Mouse (Mus musculus) embryo, embryonic 10.5 days (tissue): Measurements from ENCODE around the gene Hist2h2bb.
"Not testable (repeated sequence)": the region's sequence is repeated elsewhere in the genome, so short reads cannot be mapped to it uniquely, and the experiment has no call there.

Experiments
- DNase-seq: peaks from one replicate; pipeline ENCODE4 v3.0.0-alpha.2; 2015; ENCODE audit warnings: low spot score

The Hist2h2bb gene

GRCm38 (mm10) chr3:96269511-96270474, at the start of gene Hist2h2bb:
Gene Hist2h2bb (plus strand): TSS chr3:96269752.
- peak; percentile 99 for DNase-seq

DNA sequence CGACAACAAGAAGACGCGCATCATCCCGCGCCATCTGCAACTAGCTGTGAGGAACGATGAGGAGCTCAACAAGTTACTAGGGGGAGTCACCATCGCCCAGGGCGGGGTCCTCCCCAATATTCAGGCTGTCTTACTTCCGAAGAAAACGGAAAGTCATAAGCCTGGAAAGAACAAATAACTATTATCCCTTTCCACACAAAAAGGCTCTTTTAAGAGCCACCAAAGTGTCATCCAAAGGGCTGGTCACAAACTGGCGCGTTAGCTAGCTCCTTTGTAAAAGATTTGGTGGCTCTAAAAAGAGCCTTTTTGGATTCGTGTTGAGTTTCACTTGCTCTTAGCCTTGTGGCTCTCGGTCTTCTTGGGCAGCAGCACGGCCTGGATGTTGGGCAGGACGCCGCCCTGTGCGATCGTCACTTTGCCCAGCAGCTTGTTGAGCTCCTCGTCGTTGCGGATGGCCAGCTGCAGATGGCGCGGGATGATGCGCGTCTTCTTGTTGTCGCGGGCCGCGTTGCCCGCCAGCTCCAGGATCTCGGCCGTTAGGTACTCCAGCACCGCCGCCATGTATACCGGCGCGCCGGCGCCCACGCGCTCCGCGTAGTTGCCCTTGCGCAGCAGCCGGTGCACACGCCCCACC, 49.3 kb upstream of the Hist2h2bb start:
- DNase-seq, result peak; percentile 75

- peak; percentile 97 for DNase-seq
Measured at GRCm38 (mm10) chr3:96220765-96221639, 48.5 kb upstream of the Hist2h2bb start, which contains the start of the genes Hist2h2ac and Hist2h2be. Gene Hist2h2ac (minus strand): TSS chr3:96220880. Gene Hist2h2be (plus strand): TSS chr3:96221119.

DNA sequence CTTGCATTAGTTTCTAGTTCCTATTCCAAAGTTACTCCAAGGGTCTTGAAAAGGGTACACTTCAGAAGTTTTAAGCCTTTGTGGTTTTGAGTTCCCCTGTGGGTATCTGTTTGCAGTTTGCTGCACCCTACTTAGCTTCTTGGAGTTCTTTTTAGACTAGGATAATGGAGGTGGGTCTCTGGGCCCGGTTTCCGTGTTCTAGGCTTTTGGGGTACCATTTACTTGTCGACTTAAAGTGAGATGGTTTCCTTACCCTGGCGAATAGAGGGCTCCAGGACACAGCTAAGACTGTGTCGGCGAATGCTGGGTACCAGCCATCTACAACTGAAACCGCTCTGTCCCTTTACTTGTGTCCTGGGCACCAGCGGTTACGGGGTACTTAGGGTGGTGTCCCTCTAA, 47.9 kb upstream of the Hist2h2bb start:
- no peak for DNase-seq

DNA sequence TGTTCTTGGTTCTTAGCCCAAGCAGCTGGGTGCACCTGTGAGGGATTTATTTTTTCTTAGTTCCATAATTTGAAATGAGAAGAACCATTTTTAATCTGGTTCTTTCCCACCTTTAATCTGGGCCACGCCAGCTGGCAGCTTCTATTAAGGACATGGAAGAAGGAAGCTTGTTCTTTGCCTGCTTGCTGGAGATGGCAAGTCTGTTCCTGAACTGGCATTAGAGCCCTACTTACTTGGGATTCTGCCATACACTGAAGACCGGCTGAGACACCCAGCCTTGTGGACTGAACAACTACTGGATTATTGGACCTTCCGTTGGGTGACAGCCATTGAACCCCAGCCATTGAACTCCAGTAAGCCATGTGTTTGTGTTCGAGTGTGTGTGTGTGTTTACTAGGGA, 46.8 kb upstream of the Hist2h2bb start:
- DNase-seq, result no peak

DNA sequence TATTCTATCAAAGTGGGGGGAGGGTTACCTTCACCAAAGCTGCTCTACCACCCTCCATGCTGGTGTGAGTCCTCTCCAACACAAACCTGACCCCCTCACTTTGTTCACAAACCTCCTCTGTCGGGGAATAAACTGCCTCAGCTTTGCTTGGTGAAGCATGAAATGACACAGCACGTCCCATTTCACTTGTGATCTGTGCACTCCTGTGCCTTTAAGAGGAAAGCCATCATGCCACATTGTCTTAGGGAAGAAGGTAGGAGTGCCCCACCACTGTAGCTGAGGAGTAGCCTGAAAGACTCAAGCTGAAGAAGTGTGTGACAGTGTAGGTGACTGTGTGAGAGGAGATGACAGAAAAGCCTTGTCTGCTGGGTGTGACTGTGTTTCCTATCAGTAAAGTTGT, 44.1 kb upstream of the Hist2h2bb start:
- DNase-seq, result no peak

DNA sequence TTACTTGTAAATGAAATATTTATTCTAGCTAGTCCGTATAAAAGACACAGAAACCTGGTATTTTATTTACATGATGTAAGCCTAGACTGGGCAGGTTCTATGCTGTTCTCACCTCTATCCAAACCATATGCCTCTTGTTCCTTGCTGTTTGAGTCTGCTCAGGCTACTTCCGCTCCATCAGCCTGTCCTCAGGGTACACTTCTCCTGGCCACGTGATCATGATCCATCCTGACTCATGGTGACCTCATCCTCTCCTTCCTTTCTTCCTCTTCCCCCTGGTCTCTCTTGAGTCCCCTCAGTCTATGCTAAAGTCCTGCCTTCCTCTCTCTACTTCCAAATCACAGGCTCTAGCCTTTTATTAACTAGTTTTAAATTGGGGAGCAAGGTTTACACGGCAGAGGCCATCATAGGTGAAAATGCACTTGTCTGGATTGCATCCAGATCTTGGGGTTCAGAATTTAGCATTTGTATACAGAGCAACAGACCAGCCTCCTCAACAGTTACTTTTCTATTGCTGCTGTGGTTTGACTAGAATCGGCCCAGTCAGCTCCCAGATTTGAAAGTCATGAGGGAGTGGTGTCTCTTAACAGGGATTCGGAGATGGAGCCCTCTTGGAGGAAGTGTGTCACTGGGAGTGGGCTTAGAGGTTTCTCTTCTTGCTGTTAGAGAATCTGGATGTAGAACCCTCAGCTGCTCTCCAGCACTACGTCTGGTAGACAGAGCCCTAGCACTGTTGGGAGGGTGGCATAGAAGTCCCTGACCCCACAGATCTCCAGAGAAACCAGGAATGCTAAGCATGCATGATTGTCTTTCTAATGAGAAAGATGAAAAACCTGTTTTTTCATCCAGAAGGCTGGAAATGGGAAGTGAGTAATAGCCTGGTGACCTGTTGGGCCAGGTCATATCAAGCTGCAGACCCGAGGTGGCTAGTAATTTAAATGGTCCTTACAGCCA, 42.6 kb upstream of the Hist2h2bb start:
- DNase-seq, result no peak

DNA sequence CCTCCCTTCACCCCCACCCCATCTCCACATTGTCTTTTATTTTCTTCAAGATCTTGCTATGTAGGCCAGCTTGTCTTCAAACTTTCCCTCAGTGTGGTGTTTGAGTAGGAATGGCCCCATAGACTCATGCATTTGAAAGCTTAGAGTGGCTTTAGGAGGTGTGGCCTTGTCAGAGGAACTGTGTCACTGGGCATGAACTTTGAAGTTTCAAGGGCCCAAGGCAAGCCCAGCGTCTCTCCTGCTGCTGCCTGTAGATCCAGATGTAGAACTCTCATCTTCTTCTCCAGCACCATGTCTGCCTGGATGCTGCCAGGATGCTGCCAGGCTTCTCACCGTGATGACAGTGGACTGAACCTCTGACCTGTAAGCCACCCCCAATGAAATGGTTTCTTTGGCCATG, 40.7 kb upstream of the Hist2h2bb start:
- no peak for DNase-seq

DNA sequence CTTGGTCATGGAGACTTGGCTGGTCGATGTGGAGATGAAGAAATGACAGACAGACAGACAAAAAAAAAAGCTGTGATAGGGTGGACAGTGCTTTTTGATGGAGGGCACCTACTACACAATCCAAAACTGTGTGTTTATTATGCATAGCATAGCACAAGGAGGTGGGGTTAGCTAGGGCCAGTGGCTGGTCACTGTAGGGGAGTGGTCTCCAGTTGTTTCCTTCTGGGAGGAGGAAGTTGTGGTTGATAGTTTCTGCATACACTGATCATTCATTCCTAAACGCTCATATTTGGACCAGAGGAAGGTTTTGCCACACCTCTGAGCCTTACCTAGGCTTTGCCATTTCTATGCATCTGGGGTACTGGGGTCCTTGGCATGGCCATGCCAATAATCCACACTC, 39.1 kb upstream of the Hist2h2bb start:
- DNase-seq, result no peak

- DNase-seq, result no peak
Measured at GRCm38 (mm10) chr3:96230910-96231757, 38.4 kb upstream of the Hist2h2bb start.

GRCm38 (mm10) chr3:96231758-96232120, 37.8 kb upstream of the Hist2h2bb start:
- DNase-seq, result no peak

- DNase-seq, result no peak
Measured at GRCm38 (mm10) chr3:96234914-96235313, 34.6 kb upstream of the Hist2h2bb start.

- DNase-seq, result no peak
Measured at GRCm38 (mm10) chr3:96235836-96236235, 33.7 kb upstream of the Hist2h2bb start.

DNA sequence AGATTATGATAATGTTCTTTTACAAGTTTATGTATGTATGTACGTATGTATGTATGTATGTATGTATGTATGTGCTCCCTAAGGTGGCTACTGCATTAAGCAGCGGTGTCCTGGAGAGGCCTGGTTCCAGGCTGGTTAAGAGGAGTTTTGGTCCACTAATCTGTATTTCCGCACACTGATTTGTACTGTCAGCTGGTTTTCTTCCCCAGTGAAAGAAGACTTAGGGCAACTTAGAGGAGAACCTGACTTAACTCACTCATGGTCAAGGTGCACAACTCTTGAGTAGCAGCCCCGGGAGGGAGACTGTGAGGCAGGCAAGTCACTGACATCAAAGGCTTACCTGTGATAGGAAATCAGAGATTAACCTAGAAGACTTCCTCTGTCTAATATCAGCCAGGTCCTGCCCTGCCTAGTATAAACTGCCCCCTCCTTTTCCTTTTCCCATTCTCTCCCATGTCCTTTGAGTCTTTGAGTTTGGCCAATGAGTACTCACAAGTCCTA, 32.7 kb upstream of the Hist2h2bb start:
- no peak for DNase-seq

DNA sequence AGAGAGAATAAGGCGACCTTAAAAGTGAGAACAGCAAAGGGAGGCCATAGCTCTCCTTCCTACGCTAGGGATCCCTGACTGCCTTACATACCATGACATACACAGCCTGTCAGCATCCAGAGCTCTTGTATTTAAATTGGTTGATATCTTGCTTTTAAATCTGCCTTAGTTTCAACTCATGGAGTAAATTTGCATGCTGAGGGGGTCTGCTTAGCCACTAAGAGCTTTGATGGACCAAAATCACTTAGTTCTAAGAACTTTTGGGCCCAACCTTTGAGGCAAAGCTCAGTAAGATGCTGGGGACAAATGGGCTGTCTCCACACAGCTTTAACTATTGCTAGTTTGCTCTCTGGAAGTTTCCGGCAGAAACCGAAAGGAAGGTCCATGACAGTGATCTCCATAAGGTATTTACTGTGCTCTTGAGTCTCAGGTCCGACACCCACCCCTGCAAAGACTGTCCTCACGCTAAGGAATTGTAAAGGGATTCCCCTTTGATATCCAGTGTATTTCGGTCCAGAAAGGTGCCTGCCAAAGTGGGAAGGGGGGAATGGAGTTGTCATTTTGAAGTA, 32.1 kb upstream of the Hist2h2bb start:
- DNase-seq, result peak; percentile 67

GRCm38 (mm10) chr3:96237904-96238511, 31.5 kb upstream of the Hist2h2bb start:
- peak; percentile 81 for DNase-seq

GRCm38 (mm10) chr3:96238954-96239793, 30.4 kb upstream of the Hist2h2bb start, which contains the start of gene Hist2h3c2:
Gene Hist2h3c2 (minus strand): TSS chr3:96239127.
- not testable (repeated sequence) for DNase-seq
